Mouse (Mus musculus) G1E (cell line): ENCODE measurements around the gene Gm28048. TPM values are rescaled to one million over a fixed set of nuclear protein-coding genes. Genes with fewer than 3 reads are reported as not detected.

Experiments
- ATAC-seq: 2 replicates; pipeline ENCODE4 v1.8.0; 2016; ENCODE audit warnings: mild to moderate bottlenecking; ENCODE audit not compliant: insufficient number of reproducible peaks, poor library complexity, low FRiP score, severe bottlenecking; ENCODE audit errors: extremely low read depth
- DNase-seq: peaks from one replicate; pipeline ENCODE4 v3.0.0; 2012; ENCODE audit warnings: low spot score
- H3K27me3 ChIP-seq: 2 replicates; pipeline ENCODE4 v1.6.1; 2012; ENCODE audit warnings: mild to moderate bottlenecking, low read length, inconsistent platforms; ENCODE audit not compliant: insufficient read depth
- H3K36me3 ChIP-seq: replicated peaks from 2 replicates; pipeline ENCODE3; 2012; ENCODE audit warnings: mild to moderate bottlenecking, inconsistent platforms
- H3K4me1 ChIP-seq: 2 replicates; pipeline ENCODE4 v1.6.1; 2012; ENCODE audit warnings: low read depth, low read length, inconsistent platforms, mixed read lengths; ENCODE audit not compliant: insufficient read depth
- H3K4me3 ChIP-seq: 2 replicates; pipeline ENCODE4 v1.5.1; 2012; ENCODE audit warnings: low read depth, mild to moderate bottlenecking, inconsistent platforms, low read length, moderate library complexity, mixed read lengths
- H3K9me3 ChIP-seq: replicated peaks from 2 replicates; pipeline ENCODE4 v1.6.1; 2012; ENCODE audit warnings: inconsistent platforms
- CTCF ChIP-seq: IDR thresholded peaks from 2 replicates; pipeline ENCODE4 v1.5.1; 2012; ENCODE audit warnings: low read depth, low read length, inconsistent platforms, mixed read lengths
- GATA1 ChIP-seq: IDR thresholded peaks from 2 replicates; pipeline ENCODE4 v1.6.1; 2012; ENCODE audit warnings: borderline replicate concordance, low read length, inconsistent platforms, mixed read lengths
- GATA2 ChIP-seq: IDR thresholded peaks from 2 replicates; pipeline ENCODE4 v1.6.1; 2012; ENCODE audit warnings: low read depth, low read length, inconsistent platforms, borderline replicate concordance
- POLR2AphosphoS5 ChIP-seq: IDR thresholded peaks from 2 replicates; pipeline ENCODE4 v1.6.1; 2012; ENCODE audit warnings: low read depth, low read length, inconsistent platforms; ENCODE audit not compliant: insufficient replicate concordance
- TAL1 ChIP-seq: conservative IDR thresholded peaks from 2 replicates; pipeline ENCODE4 v1.6.1; 2012; ENCODE audit warnings: low read depth, low read length, inconsistent platforms, mixed read lengths
- polyA plus RNA-seq: library from polyadenylated mRNA; stranded (reverse); fragments of >175 nt; gene quantifications from 2 replicates; pipeline ENCODE4 v1.2.3, GENCODE M21; 2012
- total RNA-seq, 2 experiments: library from RNA; stranded (forward) in 1 of 2; stranded (reverse) in 1 of 2; fragments of 200-1000 nt in 1 of 2; fragments of >200 nt in 1 of 2; fragmentation: Nextera tagmentation in 1 of 2; gene quantifications; 2 replicates each; pipeline ENCODE4 v1.2.3; 2014 to 2017

Gene Gm28048
- total and polyA plus RNA-seq, 3 experiments = 30.9 to 37.9 TPM; not detected in 1

DNA sequence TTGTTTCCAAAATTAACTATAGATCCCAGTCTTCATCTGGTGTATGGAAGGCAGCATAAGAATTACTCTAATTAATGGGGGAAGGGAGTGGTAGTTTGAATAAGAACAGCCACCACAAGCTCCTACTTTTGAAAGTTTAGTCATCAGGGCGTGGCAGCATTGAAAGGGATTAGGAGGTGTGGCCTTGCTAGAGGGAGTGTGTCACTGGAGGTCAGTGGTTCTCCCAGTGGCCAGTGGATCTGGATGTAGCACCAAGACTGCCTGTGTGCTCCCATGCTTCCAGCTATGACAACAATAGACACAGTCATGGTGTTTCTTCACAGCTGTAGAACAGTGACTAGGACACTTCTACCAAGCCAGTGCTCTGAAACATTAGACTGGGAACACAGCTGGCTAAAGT is 32.8 kb downstream of the Gm28048 start:
- no peak overlapping the region for H3K4me3 ChIP-seq
- H3K36me3 ChIP-seq = peaks cover 34% of the 10 kb centered on the region
- ATAC-seq (no peak), DNase-seq (no peak)
- no peaks in the 10 kb centered on the region for H3K9me3 ChIP-seq
- peaks cover 7% of the 10 kb centered on the region for H3K4me1 ChIP-seq
- TF ChIP-seq GATA2 = no peak
- no peak for TF ChIP-seq CTCF
- TF ChIP-seq POLR2AphosphoS5 = no peak
- no peak for TF ChIP-seq TAL1
- TF ChIP-seq GATA1 = no peak
- no peaks in the 10 kb centered on the region for H3K27me3 ChIP-seq

DNA sequence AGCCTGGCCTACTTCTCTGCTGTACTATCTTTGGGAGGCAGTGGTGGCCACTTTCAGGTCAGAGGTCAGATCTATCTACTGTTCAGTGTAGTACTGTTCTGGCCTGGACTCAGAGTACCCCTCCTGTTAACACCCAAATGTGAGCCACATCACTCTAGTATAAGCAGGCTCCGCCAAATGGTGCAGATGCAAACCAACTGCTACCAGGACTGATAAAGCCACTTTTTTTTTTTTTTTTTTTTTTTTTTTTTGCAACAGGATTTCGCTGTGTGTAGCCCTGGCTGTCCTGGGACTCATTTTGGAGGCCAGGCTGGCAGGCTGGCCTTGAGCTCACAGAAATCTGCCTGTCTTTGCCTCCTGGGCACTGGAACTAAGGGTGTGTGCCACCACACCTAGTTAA is 42.9 kb downstream of the Gm28048 start:
- Histone ChIP-seq H3K9me3 (no peaks in the 10 kb centered on the region), H3K4me3 (no peak overlapping the region), H3K4me1 (peaks cover 3% of the 10 kb centered on the region; the same call in 1 of the 2 replicates), H3K36me3 (peaks cover 30% of the 10 kb centered on the region), H3K27me3 (no peaks in the 10 kb centered on the region)
- no peak for DNase-seq
- TF ChIP-seq CTCF = no peak
- no peak for TF ChIP-seq GATA1
- TF ChIP-seq GATA2 = no peak
- TF ChIP-seq TAL1 = no peak
- no peak for TF ChIP-seq POLR2AphosphoS5
- ATAC-seq = no peak

DNA sequence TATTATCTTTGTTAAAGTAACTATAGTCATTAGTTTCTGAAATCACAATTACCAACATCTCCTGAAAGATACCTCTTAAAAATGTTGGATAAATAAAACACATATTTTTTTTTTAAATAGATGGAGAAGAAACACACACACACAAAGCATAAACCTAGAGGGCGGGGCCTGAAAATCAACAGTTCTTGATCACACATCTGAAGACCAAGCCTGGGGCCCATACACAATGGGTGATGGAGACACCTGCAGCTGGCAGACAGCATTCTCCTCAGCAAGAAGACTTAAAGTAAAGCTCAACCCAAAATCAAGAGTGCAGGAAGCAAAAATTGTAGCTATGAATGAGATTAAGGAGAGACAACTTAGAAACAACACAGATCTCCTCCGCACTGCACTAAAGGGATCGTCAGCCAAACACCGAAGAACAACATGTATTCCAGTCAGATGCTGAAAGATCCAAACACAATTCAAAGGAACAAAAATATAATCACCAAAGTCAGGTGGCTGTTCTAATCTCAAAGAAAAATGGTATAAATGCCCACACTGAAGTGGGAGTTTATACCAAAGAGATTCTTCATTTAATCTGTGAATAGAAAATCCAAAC is 44.1 kb downstream of the Gm28048 start:
- no peak overlapping the region for H3K4me3 ChIP-seq
- no peak for DNase-seq
- no peak for TF ChIP-seq TAL1
- no peak for TF ChIP-seq GATA1
- no peak for TF ChIP-seq GATA2
- no peak for TF ChIP-seq CTCF
- TF ChIP-seq POLR2AphosphoS5 = no peak
- no peaks in the 10 kb centered on the region for H3K9me3 ChIP-seq
- peaks cover 31% of the 10 kb centered on the region for H3K36me3 ChIP-seq
- H3K27me3 ChIP-seq = no peaks in the 10 kb centered on the region
- no peak for ATAC-seq
- peaks cover 5% of the 10 kb centered on the region for H3K4me1 ChIP-seq

DNA sequence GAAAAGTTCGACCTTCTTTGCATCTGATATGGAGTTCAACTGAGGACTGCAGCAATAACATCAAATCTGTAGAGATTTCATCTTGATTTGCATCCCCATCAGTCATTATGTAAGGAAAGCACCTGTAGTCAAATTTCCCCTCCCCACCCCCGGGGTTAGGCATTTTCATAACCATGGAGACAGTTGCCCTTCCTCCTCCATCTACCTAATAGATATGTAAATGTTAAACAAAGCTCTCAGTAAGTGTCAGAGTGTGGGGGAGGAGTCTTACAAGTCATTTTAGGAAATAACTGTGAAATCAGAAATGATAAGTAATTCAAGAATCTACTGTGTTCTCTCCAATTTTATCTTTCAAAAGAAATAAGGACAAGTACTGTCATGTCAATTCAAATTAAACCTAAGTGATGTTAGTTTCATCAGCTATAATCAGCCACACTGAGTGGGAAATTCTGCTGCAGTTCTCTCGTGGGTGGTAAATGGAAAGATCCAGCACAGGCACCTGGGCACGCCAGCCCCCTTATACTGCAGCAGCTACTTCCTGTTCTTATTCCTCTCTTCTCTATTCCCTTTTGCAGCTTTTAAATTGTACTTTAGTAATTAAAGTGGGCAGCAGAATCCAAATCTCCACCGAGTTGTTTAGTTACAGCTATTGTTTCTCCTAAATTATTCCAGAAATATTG is 45.3 kb downstream of the Gm28048 start:
- Histone ChIP-seq H3K36me3 (peaks cover 30% of the 10 kb centered on the region), H3K4me3 (no peak overlapping the region), H3K27me3 (no peaks in the 10 kb centered on the region), H3K4me1 (peaks cover 17% of the 10 kb centered on the region), H3K9me3 (no peaks in the 10 kb centered on the region)
- DNase-seq = no peak
- TF ChIP-seq TAL1 (no peak), GATA1 (no peak), GATA2 (no peak), CTCF (no peak), POLR2AphosphoS5 (no peak)
- no peak for ATAC-seq

DNA sequence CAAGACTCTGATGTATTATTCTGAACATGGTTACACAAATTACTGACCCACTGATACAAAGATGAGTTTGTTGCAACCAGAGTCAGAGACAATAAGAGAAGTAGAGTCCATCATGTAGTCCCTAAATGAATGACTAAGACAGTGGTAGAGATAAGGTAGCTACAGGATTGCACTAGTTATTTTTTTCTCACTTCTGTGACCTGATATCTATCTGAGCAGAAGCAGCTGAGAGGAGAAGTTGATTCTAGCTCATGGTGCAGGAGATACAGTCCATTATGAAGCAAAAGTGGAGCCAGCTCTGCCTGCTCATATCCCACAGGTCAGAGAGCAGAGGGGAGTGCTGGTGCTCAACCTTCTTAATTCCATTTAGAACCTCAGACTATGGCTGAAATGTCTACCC is 49.7 kb downstream of the Gm28048 start:
- ATAC-seq (peak; percentile 57), DNase-seq (peak; percentile 6)
- no peaks in the 10 kb centered on the region for H3K27me3 ChIP-seq
- H3K9me3 ChIP-seq = no peaks in the 10 kb centered on the region
- H3K4me3 ChIP-seq = no peak overlapping the region
- H3K4me1 ChIP-seq = peaks cover 30% of the 10 kb centered on the region
- TF ChIP-seq POLR2AphosphoS5 = no peak
- TF ChIP-seq TAL1 = no peak
- TF ChIP-seq GATA1 = no peak
- no peak for TF ChIP-seq CTCF
- no peak for TF ChIP-seq GATA2
- H3K36me3 ChIP-seq = peaks cover 31% of the 10 kb centered on the region

DNA sequence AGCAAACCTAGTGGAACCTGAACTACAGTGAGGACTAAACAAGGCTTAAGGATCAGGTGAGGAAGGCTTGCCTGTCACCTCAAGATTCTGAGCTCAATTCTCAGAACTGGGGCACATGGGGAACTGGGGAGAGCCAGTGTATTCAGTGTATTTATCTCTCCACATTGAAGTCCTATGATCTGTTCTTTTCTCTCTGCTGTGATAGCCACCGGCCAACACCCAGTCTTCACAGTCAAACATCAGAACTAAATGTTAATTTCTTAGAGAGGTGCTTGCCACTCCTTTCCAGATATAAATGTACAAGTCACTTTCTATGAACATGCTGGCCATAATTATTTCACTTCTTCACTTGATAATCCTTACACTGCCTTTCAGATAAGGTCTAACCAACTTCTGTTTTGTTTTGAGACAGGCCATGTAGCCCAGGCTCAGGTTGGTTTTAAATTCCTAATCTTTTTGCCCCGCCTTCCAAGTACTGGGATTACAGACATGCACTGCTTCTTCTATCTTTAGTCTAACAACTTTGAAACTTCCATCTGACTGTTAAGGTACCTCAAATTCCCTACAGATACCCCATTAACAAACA is 50.5 kb downstream of the Gm28048 start:
- no peaks in the 10 kb centered on the region for H3K27me3 ChIP-seq
- DNase-seq (no peak), ATAC-seq (no peak)
- no peak for TF ChIP-seq GATA1
- no peak for TF ChIP-seq TAL1
- no peak for TF ChIP-seq POLR2AphosphoS5
- TF ChIP-seq GATA2 = no peak
- no peak overlapping the region for H3K4me3 ChIP-seq
- no peaks in the 10 kb centered on the region for H3K9me3 ChIP-seq
- peaks cover 33% of the 10 kb centered on the region for H3K36me3 ChIP-seq
- peaks cover 30% of the 10 kb centered on the region for H3K4me1 ChIP-seq

DNA sequence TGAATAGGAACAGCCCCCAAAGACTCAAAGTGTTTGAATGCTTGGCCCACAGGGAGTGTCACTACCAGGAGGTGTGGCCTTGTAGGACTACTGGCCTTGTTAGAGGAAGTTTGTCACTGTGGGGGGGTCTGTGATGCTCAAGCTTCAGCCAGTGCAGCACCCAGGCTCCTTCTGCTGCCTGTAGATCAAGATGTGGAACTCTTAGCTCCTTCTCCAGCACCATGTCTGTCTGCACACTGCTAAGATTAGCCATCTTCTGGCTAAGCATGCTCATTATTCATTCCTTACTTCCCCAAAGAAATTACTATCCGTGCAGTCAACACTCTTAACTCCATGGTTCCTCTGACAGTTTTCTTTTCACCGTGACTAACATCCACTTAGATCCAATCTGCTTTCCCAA is 51.8 kb downstream of the Gm28048 start:
- H3K9me3 ChIP-seq = no peaks in the 10 kb centered on the region
- DNase-seq (no peak), ATAC-seq (no peak)
- TF ChIP-seq TAL1 (no peak), POLR2AphosphoS5 (no peak), GATA1 (no peak), CTCF (no peak)
- H3K27me3 ChIP-seq = no peaks in the 10 kb centered on the region
- H3K36me3 ChIP-seq = peaks cover 30% of the 10 kb centered on the region
- H3K4me3 ChIP-seq = no peak overlapping the region
- peaks cover 30% of the 10 kb centered on the region for H3K4me1 ChIP-seq
